Mouse (Mus musculus) cerebellum, adult 2 months (tissue): Measurements from ENCODE around the gene Efna2. TPM values are rescaled to one million over a fixed set of nuclear protein-coding genes. Genes with fewer than 3 reads are reported as not detected.

Source experiments
- DNase-seq, 2 experiments: peaks; one replicate each; pipeline ENCODE4 v3.0.0; 2021
- H3K27ac ChIP-seq: fragments of 200-500 bp; 2 replicates; pipeline ENCODE4 v1.5.1; 2012; ENCODE audit warnings: low read length, control low read depth, inconsistent platforms; ENCODE audit not compliant: insufficient read depth
- H3K27me3 ChIP-seq: fragments of 200-500 bp; 2 replicates; pipeline ENCODE4 v1.6.1; 2012; ENCODE audit warnings: inconsistent platforms, mild to moderate bottlenecking, low read length, moderate library complexity; ENCODE audit not compliant: control insufficient read depth, insufficient read depth
- H3K4me1 ChIP-seq: fragments of 200-500 bp; 2 replicates; pipeline ENCODE4 v1.6.1; 2011; ENCODE audit warnings: low read length; ENCODE audit not compliant: control insufficient read depth, insufficient read depth
- H3K4me3 ChIP-seq: fragments of 200-500 bp; replicated peaks from 2 replicates; pipeline ENCODE3; 2011; ENCODE audit warnings: mild to moderate bottlenecking, low read depth, low read length, control low read depth; ENCODE audit not compliant: insufficient read depth
- CTCF ChIP-seq: fragments of 200-500 bp; IDR thresholded peaks from 2 replicates; pipeline ENCODE4 v1.5.1; 2011; ENCODE audit warnings: low read depth, mild to moderate bottlenecking, control low read depth, low read length, moderate library complexity, borderline replicate concordance; ENCODE audit not compliant: insufficient read depth
- POLR2A ChIP-seq: fragments of 200-500 bp; IDR thresholded peaks from 2 replicates; pipeline ENCODE4 v1.6.1; 2011; ENCODE audit warnings: low read length, control low read depth, borderline replicate concordance; ENCODE audit not compliant: insufficient read depth
- WGBS: fragments of 180-500 bp; shearing (Covaris S2); methylation state at CpG from one replicate; pipeline ENCODE4 v1.1.7; 2018; 5-methylcytosine and 5-hydroxymethylcytosine counted together
- polyA plus RNA-seq: library from polyadenylated mRNA; depleted of rRNA; stranded (reverse); fragments of >200 nt; gene quantifications from 2 replicates; pipeline ENCODE4 v1.2.3, GENCODE M21; 2012

The Efna2 gene
- polyA plus RNA-seq, 1 experiment = 10.2 TPM

- Histone ChIP-seq H3K4me1 (peaks cover 24% of the 10 kb centered on the region), H3K27ac (no peak overlapping the region), H3K4me3 (no peak overlapping the region), H3K27me3 (no peaks in the 10 kb centered on the region)
- DNase-seq = no peak
- 59% methylated on average over 7 of the region's 7 CpGs for WGBS
- TF ChIP-seq CTCF = no peak
- TF ChIP-seq POLR2A = no peak
Observed at GRCm38 (mm10) chr10:80154384-80154783, 24.9 kb upstream of the Efna2 start.

DNA sequence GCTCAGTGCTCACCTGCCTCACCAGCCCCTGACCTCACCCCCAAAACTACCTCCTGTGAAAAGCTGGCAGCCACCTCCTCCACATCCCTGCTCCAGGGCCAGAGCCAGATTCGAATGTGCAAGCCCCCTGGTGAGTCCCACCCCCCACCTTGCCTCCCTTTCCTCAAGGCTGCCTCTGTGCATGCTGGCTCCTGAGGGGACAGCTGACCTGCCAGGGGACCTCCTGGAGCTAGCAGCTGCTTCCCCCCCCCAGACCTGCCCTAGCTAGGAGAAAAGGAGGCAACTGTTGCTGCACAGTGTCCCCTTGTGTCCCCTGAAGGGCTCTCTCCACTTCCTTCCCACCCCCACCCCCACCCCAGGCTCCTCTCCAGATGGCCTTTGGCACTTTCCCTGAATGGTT, 24.0 kb upstream of the Efna2 start:
- WGBS = 9% methylated on average over 1 of the region's 1 CpGs

GRCm38 (mm10) chr10:80156002-80156751, 23.1 kb upstream of the Efna2 start:
- Histone ChIP-seq H3K4me1 (peaks cover 33% of the 10 kb centered on the region), H3K27me3 (no peaks in the 10 kb centered on the region), H3K4me3 (no peak overlapping the region), H3K27ac (no peak overlapping the region)
- no peak for DNase-seq
- no peak for TF ChIP-seq CTCF
- TF ChIP-seq POLR2A = no peak
- WGBS = 63% methylated on average over 29 of the region's 29 CpGs

More for the DNA sequence above, 24.0 kb upstream of the Efna2 start:
- no peak for TF ChIP-seq CTCF
- TF ChIP-seq POLR2A = no peak
- Histone ChIP-seq H3K27me3 (no peaks in the 10 kb centered on the region), H3K4me1 (peaks cover 26% of the 10 kb centered on the region), H3K4me3 (no peak overlapping the region), H3K27ac (no peak overlapping the region)
- no peak for DNase-seq

GRCm38 (mm10) chr10:80156752-80157053, 22.6 kb upstream of the Efna2 start:
- H3K4me1 ChIP-seq = peaks cover 29% of the 10 kb centered on the region
- 44% methylated on average over 7 of the region's 7 CpGs for WGBS

GRCm38 (mm10) chr10:80157141-80157929, 21.9 kb upstream of the Efna2 start:
- no peak for DNase-seq
- Histone ChIP-seq H3K4me3 (no peak overlapping the region), H3K27me3 (no peaks in the 10 kb centered on the region), H3K27ac (0 out of 2 replicates have a peak overlapping the region, but pooled peaks have one; percentile 15), H3K4me1 (peaks cover 22% of the 10 kb centered on the region)
- WGBS = 52% methylated on average over 15 of the region's 15 CpGs
- TF ChIP-seq CTCF (no peak), POLR2A (no peak)

More at GRCm38 (mm10) chr10:80156752-80157053, 22.6 kb upstream of the Efna2 start:
- TF ChIP-seq CTCF (no peak), POLR2A (no peak)
- no peaks in the 10 kb centered on the region for H3K27me3 ChIP-seq
- DNase-seq = no peak
- H3K27ac ChIP-seq = no peak overlapping the region
- H3K4me3 ChIP-seq = no peak overlapping the region

GRCm38 (mm10) chr10:80158307-80158986, 20.8 kb upstream of the Efna2 start:
- peak in 1 of 2 experiments; percentile 43 for DNase-seq
- no peak overlapping the region for H3K4me3 ChIP-seq
- 23% methylated on average over 18 of the region's 18 CpGs for WGBS

DNA sequence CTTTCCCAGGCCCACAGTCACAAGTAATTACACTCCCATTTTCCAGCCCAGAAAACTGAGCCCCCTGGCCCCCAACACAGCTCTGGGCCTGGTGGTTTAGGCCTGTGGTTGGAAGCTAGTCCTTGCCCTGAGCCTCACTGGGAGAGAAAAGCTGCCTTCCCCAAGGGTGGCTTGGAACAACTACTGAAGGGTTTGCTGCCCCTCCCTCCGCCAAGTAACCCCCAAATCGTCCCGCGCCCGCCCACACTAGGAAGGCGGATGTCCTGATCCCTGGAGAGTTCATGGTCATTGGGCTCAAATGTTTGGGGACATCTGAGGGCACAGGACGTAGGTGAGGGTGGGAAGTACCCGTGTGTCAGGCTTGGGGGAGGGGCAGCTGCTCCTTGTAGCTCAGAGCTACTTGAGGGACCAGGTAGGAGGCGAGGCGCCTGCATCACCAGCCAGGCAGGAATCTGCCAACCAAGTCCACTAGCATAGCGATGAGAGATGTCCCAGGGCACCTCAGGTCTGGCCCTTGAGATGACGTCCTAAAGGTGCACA, 20.2 kb upstream of the Efna2 start:
- Histone ChIP-seq H3K4me3 (peak overlapping the region; percentile 54), H3K27me3 (no peaks in the 10 kb centered on the region), H3K4me1 (peaks cover 19% of the 10 kb centered on the region), H3K27ac (peak overlapping the region; percentile 60)
- no peak for DNase-seq
- WGBS = 10% methylated on average over 12 of the region's 12 CpGs
- TF ChIP-seq POLR2A (no peak), CTCF (no peak)

More at GRCm38 (mm10) chr10:80158307-80158986, 20.8 kb upstream of the Efna2 start:
- Histone ChIP-seq H3K27me3 (no peaks in the 10 kb centered on the region), H3K4me1 (peaks cover 16% of the 10 kb centered on the region), H3K27ac (peak overlapping the region; percentile 60)
- TF ChIP-seq CTCF (no peak), POLR2A (no peak)
